Mouse (Mus musculus): ENCODE measurements around the gene Ms4a6d.
"Not testable (repeated sequence)": the region's sequence is repeated elsewhere in the genome, so short reads cannot be mapped to it uniquely, and the experiment has no call there.

The Ms4a6d gene

DNA sequence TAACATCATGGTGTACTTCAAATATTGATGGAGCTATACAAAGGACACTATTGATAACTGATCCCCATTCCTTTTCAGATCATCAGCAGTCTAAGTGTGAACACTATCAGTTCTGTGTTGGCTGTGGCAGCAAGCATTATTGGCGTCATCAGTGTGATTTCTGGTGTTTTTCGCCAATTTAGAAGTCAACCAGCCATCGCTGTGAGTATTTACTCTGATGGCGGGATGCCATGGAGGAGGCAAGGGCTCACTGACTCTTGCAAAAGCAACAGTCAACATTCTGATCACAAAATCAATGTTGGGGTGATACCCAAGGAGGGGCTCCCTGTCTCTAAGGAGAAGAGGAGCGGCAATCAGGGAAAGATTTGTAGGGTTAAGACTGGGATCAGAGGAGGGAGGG is 49.9 kb downstream of the Ms4a6d start:
- no peak for DNase-seq (ENCODE audit: low read depth, low spot score)

DNA sequence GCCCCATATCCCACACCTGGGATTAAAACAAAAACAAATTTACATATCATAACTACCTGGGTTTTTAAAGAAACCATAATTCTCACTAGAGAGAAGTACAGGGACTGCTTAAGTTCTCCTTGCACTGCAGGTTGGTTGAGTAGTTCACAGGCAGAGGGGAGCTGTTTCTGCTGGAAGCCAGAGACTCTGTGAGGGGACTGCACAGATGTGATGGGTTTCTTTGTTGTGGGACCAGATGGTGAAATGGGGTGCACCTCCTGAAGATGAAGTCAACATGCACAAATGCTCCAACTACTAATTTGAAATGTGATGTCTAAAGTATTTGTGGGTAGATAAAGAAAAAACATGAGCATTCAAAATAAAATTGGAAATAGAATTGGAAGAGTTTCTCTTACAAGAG is 56.7 kb downstream of the Ms4a6d start:
- DNase-seq (ENCODE audit: low read depth, low spot score), result no peak

DNA sequence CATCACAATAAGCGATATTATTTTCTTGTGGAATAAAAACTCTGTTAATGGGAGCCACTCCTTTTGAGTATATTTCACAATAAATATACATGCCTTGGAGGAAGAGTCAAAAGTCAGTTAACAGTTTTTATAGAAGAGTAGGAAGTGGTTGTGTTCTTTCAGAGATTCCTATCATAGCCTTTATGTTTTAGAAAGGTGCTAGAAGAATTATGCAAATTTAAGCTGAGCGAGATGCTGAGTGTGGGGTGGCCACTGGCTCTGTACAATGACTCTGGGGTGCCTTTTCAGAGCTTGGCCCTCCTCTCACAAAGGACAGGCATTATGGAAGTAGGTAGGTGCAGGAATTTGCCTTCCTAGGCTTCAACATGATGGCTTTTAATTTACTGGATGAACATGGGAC is 60.3 kb downstream of the Ms4a6d start:
- not testable (repeated sequence) for DNase-seq (ENCODE audit: low read depth, low spot score)

DNA sequence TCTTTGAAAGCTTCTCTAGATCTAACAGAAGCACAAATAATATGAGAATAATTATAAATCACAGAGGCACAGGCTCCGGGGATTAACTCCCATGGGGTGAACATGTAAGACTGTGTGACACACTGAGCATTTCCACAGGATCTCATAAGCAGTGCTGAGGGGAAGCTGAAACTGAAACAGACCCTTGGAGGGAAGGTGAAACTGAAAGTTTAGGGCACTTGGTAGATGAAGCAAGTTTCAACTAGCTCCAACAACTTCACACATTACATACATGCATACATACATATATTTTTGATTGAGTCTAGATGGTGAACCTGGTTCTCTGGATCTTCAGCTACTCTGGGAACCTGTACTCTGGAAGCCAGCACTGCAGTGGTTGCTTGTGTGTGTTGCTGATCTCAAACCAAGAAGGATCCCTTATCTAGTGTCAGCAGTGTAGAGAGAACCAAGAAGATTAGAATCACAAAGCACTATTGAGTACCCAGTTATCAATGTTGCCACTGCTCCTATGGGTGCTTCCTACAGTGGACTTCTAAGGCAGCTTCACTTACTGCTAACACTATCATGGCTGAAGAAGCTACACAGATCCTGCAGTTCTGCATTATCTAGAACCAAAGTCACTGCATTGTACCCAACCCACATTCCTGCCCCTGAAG is 64.4 kb downstream of the Ms4a6d start:
- not testable (repeated sequence) for DNase-seq (ENCODE audit: low read depth, low spot score)

GRCm38 (mm10) chr19:11537336-11537735 is 67.3 kb downstream of the Ms4a6d start:
- DNase-seq (ENCODE audit: low read depth, low spot score), result peak; percentile 26
